Mouse (Mus musculus) kidney, postnatal 0 days (tissue): ENCODE results near the gene Fam129a. TPM values are rescaled to one million over a fixed set of nuclear protein-coding genes. Genes with fewer than 3 reads are reported as not detected.

Source experiments
- ATAC-seq: fragments of 200-750 bp; cut with Nextera tagmentation; replicated peaks from 2 replicates; pipeline ENCODE4 v1.8.0; 2017; ENCODE audit warnings: low read depth, moderate number of reproducible peaks, moderate TSS enrichment, moderate library complexity; ENCODE audit not compliant: low FRiP score
- DNase-seq: peaks from one replicate; pipeline ENCODE4 v3.0.0-alpha.2; 2016; ENCODE audit warnings: low spot score
- H3K27ac ChIP-seq: fragments of 300-500 bp; sonication (generic); 2 replicates; pipeline ENCODE4 v1.5.1; 2014; ENCODE audit warnings: mild to moderate bottlenecking
- H3K27me3 ChIP-seq: fragments of 300-500 bp; sonication (generic); 2 replicates; pipeline ENCODE4 v1.6.1; 2014; ENCODE audit warnings: low read length, mixed read lengths; ENCODE audit not compliant: insufficient read depth
- H3K36me3 ChIP-seq: fragments of 300-500 bp; sonication (generic); 2 replicates; pipeline ENCODE4 v1.6.1; 2014; ENCODE audit warnings: low read length, mixed read lengths; ENCODE audit not compliant: insufficient read depth
- H3K4me1 ChIP-seq: fragments of 300-500 bp; sonication (generic); replicated peaks from 2 replicates; pipeline ENCODE4 v1.6.1; 2014; ENCODE audit warnings: antibody characterized with exemption, low read length, mixed read lengths; ENCODE audit not compliant: insufficient read depth
- H3K4me2 ChIP-seq: fragments of 300-500 bp; sonication (generic); 2 replicates; pipeline ENCODE4 v1.6.1; 2014; ENCODE audit warnings: mild to moderate bottlenecking, low read length, moderate library complexity, mixed read lengths
- H3K4me3 ChIP-seq: fragments of 300-500 bp; sonication (generic); replicated peaks from 2 replicates; pipeline ENCODE4 v1.5.1; 2014; ENCODE audit warnings: low read depth, low read length
- H3K9ac ChIP-seq: fragments of 300-500 bp; sonication (generic); 2 replicates; pipeline ENCODE4 v1.6.1; 2014; ENCODE audit warnings: low read depth, low read length
- H3K9me3 ChIP-seq: fragments of 300-500 bp; sonication (generic); replicated peaks from 2 replicates; pipeline ENCODE4 v1.6.1; 2016; ENCODE audit warnings: low read length, inconsistent platforms, mixed read lengths
- CTCF ChIP-seq: IDR thresholded peaks from 2 replicates; pipeline ENCODE4 v1.5.1; 2016; ENCODE audit warnings: antibody characterized with exemption, low read depth, mild to moderate bottlenecking, moderate library complexity
- WGBS: fragments of 180-500 bp; shearing (Covaris S2); extraction: QIAGEN DNeasy Blood & Tissue Kit; methylation state at CpG from one replicate; pipeline ENCODE4 v1.1.7; 2014; 5-methylcytosine and 5-hydroxymethylcytosine counted together
- polyA plus RNA-seq: library from polyadenylated mRNA; unstranded; fragments of >200 nt; fragmentation: Nextera tagmentation; extraction: Ambion mirVana; gene quantifications from 2 replicates; pipeline ENCODE4 v1.2.1, GENCODE M21; 2015

The Fam129a gene
- polyA plus RNA-seq, 1 experiment from 2014 or later, result 12.6 TPM

DNA sequence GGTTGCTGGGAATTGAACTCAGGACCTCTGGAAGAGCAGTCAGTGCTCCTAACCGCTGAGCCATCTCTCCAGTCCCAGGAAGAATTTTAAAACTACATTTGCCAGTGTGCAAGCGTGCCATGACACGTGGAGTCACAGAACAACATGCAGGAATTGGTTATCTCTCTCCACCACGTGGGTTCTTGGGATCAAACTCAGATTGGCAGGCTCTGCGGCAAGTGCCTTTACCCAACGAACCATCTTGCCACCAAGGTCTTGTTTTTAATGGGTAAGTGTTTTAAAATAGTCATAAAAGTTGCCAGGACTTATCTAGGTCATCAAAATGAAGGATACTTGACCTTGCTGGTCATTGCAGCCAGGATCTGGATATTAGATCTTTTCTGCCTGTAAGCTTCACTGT lies 187.3 kb downstream of the Fam129a start:
- Histone ChIP-seq H3K27me3 (no peaks in the 10 kb centered on the region), H3K9ac (no peak overlapping the region), H3K4me2 (no peak overlapping the region), H3K36me3 (no peaks in the 10 kb centered on the region), H3K27ac (no peak overlapping the region), H3K4me1 (peaks cover 8% of the 10 kb centered on the region), H3K4me3 (no peak overlapping the region), H3K9me3 (no peaks in the 10 kb centered on the region)
- 83% methylated on average over 6 of the region's 6 CpGs for WGBS
- ATAC-seq, result no peak
- DNase-seq, result no peak
- no peak for TF ChIP-seq CTCF

DNA sequence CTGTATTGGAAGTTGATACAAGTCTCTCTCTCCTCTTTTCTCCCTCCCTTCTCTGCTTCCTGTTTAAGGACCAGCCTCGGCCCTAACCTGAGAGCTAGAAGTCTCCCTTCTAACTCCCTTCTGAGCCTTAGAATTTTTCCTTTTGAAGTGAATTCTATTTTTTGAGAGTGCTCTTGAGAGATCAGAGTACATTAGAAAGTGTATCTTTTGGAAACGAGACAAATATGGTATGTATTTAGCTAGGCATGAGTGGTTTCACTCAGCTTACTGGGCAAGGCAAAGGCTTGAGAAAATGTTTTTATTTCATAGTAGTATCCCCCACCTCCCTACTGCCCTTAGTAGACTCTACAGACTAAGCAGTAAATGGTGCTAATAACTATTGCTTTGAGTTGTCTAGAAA lies 188.0 kb downstream of the Fam129a start:
- H3K27me3 ChIP-seq, result no peaks in the 10 kb centered on the region
- ATAC-seq (no peak), DNase-seq (no peak)
- 44% methylated on average over 2 of the region's 2 CpGs for WGBS
- H3K9me3 ChIP-seq, result no peaks in the 10 kb centered on the region
- no peak overlapping the region for H3K27ac ChIP-seq
- H3K4me1 ChIP-seq, result peaks cover 8% of the 10 kb centered on the region
- H3K9ac ChIP-seq, result no peak overlapping the region
- no peaks in the 10 kb centered on the region for H3K36me3 ChIP-seq
- H3K4me2 ChIP-seq, result no peak overlapping the region
- no peak overlapping the region for H3K4me3 ChIP-seq
- TF ChIP-seq CTCF, result no peak

DNA sequence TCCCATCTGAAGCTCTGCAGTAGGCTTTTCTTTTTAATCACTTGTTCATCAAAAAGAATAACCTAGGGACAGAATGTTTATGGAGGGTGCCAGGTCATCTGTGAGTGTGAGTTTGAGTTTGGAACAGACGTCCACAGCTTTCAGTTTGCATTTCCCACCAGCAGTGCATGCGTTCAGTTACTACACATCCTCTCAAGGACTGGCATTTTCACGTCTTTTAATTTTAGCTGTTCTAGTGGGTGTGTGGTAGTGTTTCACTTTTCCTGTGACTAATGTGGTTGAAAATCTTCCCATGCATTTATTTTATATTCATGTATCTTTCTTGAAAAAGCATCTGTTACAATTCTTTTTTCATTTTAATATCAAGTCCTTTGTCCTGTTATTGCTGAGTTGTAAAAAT lies 193.2 kb downstream of the Fam129a start:
- no peak overlapping the region for H3K4me2 ChIP-seq
- no peaks in the 10 kb centered on the region for H3K36me3 ChIP-seq
- no peaks in the 10 kb centered on the region for H3K4me1 ChIP-seq
- ATAC-seq (no peak), DNase-seq (no peak)
- no peaks in the 10 kb centered on the region for H3K9me3 ChIP-seq
- no peak overlapping the region for H3K27ac ChIP-seq
- no peak for TF ChIP-seq CTCF
- H3K27me3 ChIP-seq, result no peaks in the 10 kb centered on the region
- no peak overlapping the region for H3K4me3 ChIP-seq
- H3K9ac ChIP-seq, result no peak overlapping the region
- 64% methylated on average over 3 of the region's 3 CpGs for WGBS

DNA sequence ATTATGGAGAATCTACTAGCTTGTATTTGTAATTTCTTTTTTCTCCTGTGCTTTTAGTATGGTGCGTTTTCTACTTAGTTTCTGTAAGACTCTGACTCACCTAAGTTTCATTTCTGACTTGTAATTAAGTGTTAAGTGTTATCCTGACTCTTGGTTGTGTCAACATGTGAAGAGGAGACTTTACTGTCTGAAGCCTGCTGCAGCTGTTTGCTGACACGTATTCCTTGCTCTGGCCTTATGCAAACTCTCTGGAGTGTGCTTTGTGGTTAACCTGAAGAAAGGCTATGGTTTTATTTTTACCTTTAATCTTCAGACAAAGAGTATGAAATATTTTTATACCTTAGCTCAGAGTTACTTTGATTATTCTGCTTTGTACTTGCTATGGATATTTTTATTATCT lies 195.2 kb downstream of the Fam129a start:
- Histone ChIP-seq H3K4me1 (no peaks in the 10 kb centered on the region), H3K9ac (no peak overlapping the region), H3K4me3 (no peak overlapping the region), H3K27me3 (no peaks in the 10 kb centered on the region), H3K27ac (no peak overlapping the region), H3K4me2 (no peak overlapping the region), H3K9me3 (no peaks in the 10 kb centered on the region), H3K36me3 (0 out of 2 replicates have a peak, but pooled peaks cover 6% of the 10 kb centered on the region)
- TF ChIP-seq CTCF, result no peak
- 75% methylated on average over 2 of the region's 2 CpGs for WGBS
- DNase-seq (no peak), ATAC-seq (no peak)

DNA sequence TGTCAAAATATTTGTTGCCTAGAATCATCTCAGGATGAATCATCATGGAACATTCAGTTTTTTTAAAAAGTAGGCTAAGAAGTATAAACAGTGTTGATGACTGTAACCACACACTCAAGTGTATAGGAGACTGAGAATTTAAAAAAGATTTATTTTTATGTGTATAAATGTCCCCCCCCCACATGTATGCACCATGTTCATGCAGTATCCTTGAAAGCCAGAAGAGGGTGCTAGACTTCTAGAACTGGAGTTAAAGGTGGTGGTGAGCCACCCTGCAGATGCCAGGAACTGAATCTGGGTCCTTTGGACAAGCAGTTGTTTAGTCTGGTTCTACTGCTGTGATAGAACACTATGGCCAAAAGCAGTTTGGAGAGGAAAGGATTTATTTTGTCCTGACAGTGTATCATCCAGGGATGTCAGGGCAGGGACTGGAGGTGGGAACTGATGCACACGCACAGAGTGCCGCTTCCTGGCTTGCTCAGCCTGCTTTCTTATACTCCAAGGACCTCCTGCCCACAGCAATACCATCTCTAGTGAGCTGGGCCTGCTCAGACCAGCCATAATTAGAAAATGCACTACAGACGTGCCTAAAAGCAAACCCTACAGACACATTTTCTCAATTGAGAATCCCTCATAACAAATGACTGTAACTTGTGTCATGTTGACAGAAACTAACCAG lies 196.1 kb downstream of the Fam129a start:
- no peak overlapping the region for H3K4me2 ChIP-seq
- WGBS, result 75% methylated on average over 3 of the region's 3 CpGs
- no peaks in the 10 kb centered on the region for H3K27me3 ChIP-seq
- no peak overlapping the region for H3K4me3 ChIP-seq
- H3K9me3 ChIP-seq, result no peaks in the 10 kb centered on the region
- TF ChIP-seq CTCF, result peak; percentile 33; the same call in 1 of the 2 replicates
- no peaks in the 10 kb centered on the region for H3K4me1 ChIP-seq
- DNase-seq (no peak), ATAC-seq (no peak)
- no peak overlapping the region for H3K9ac ChIP-seq
- H3K36me3 ChIP-seq, result 0 out of 2 replicates have a peak, but pooled peaks cover 8% of the 10 kb centered on the region
- no peak overlapping the region for H3K27ac ChIP-seq

DNA sequence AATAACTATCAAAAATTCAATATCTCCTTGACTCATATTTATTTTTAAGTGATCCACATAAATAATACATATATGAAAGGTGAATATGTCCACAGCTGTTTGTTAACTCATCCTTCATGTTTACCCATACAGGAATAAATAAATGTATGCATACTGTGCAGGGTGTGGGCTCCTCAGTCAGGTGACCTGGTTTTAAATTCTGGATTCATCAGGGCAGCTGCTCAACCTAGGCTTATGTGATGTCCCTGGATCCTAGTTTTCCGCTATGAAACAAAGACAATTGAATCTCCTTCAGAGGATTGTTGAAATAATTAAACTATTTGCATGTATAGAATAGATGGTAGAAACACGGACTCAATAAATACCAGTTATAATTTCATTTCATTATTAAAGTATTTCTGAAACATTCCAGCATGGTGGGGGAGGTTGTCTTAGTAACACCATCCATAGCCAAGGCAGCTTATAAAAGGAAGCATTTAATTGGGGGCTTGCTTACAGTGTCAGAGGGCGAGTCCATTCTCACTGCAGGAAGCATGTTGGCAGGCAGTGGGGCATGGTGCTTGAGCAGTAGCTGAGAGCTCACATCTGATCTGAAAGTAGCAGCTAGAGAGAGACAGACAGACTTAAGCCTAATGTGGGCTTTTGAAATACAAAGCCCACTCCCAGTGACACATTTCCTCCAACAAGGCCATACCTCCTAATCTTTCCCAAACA lies 198.4 kb downstream of the Fam129a start:
- no peak overlapping the region for H3K9ac ChIP-seq
- H3K27me3 ChIP-seq, result no peaks in the 10 kb centered on the region
- H3K4me2 ChIP-seq, result no peak overlapping the region
- no peak for TF ChIP-seq CTCF
- H3K27ac ChIP-seq, result no peak overlapping the region
- no peaks in the 10 kb centered on the region for H3K4me1 ChIP-seq
- H3K36me3 ChIP-seq, result 0 out of 2 replicates have a peak, but pooled peaks cover 11% of the 10 kb centered on the region
- ATAC-seq (no peak), DNase-seq (no peak)
- WGBS, result 80% methylated on average over 3 of the region's 3 CpGs
- no peaks in the 10 kb centered on the region for H3K9me3 ChIP-seq
- no peak overlapping the region for H3K4me3 ChIP-seq

Other genes with a start within 250 kb of the Fam129a start
- 432 and 474 TPM in 2 replicates for gene Ivns1abp, start 226.7 kb upstream of the Fam129a start, polyA plus RNA-seq
- gene Swt1, start 142.7 kb upstream of the Fam129a start, polyA plus RNA-seq, result 33.2 and 34.2 TPM in 2 replicates
- 27.9 and 29.6 TPM in 2 replicates for gene Trmt1l, start 142.6 kb upstream of the Fam129a start, polyA plus RNA-seq
- 72.1 and 74.3 TPM in 2 replicates for gene Rnf2, start 70.2 kb upstream of the Fam129a start, polyA plus RNA-seq
- gene Edem3, start 184.2 kb downstream of the Fam129a start, polyA plus RNA-seq, result 11.2 and 11.7 TPM in 2 replicates